Mouse (Mus musculus) liver, adult (tissue): ENCODE data around the gene Zmynd12.
A peak's percentile ranks its signal among the peaks of the same experiment; 100 is the strongest.

Source experiments
- GATA4 ChIP-seq: IDR thresholded peaks from 2 replicates; pipeline ENCODE4 v1.6.1; 2014; ENCODE audit warnings: mild to moderate bottlenecking, low read length; ENCODE audit not compliant: insufficient replicate concordance

Gene Zmynd12

GRCm38 (mm10) chr4:119422294-119422964 is at the start of gene Zmynd12, which contains the start of gene Ppcs:
Gene Zmynd12 (plus strand): TSS chr4:119422814.
Gene Ppcs (minus strand): TSS chr4:119422420.
- peak; percentile 28; the same call in 1 of the 2 replicates for TF ChIP-seq GATA4

GRCm38 (mm10) chr4:119381471-119382190 is 41.0 kb upstream of the Zmynd12 start:
- TF ChIP-seq GATA4, result no peak

- TF ChIP-seq GATA4, result no peak
Observed at GRCm38 (mm10) chr4:119389184-119389583, 33.4 kb upstream of the Zmynd12 start.

- TF ChIP-seq GATA4, result no peak
Observed at GRCm38 (mm10) chr4:119390369-119390768, 32.2 kb upstream of the Zmynd12 start.

- TF ChIP-seq GATA4, result no peak
Observed at GRCm38 (mm10) chr4:119398751-119399150, 23.9 kb upstream of the Zmynd12 start.

- no peak for TF ChIP-seq GATA4
Observed at GRCm38 (mm10) chr4:119400896-119401295, 21.7 kb upstream of the Zmynd12 start.

GRCm38 (mm10) chr4:119403431-119403830 is 19.2 kb upstream of the Zmynd12 start:
- TF ChIP-seq GATA4, result no peak

GRCm38 (mm10) chr4:119411877-119412650 is 10.6 kb upstream of the Zmynd12 start:
- TF ChIP-seq GATA4, result no peak

- no peak for TF ChIP-seq GATA4
Observed at GRCm38 (mm10) chr4:119412791-119413190, 9.8 kb upstream of the Zmynd12 start.

GRCm38 (mm10) chr4:119415072-119415753 is 7.4 kb upstream of the Zmynd12 start, which contains the start of gene Ccdc30:
Gene Ccdc30 (minus strand): TSS chr4:119415521.
- TF ChIP-seq GATA4, result no peak

GRCm38 (mm10) chr4:119417270-119417669 is 5.3 kb upstream of the Zmynd12 start:
- no peak for TF ChIP-seq GATA4

GRCm38 (mm10) chr4:119417894-119418293 is 4.7 kb upstream of the Zmynd12 start:
- no peak for TF ChIP-seq GATA4

GRCm38 (mm10) chr4:119421191-119421590 is 1.4 kb upstream of the Zmynd12 start:
- TF ChIP-seq GATA4, result no peak

- TF ChIP-seq GATA4, result no peak
Observed at GRCm38 (mm10) chr4:119421921-119422293, 707 bp upstream of the Zmynd12 start.

GRCm38 (mm10) chr4:119425077-119425476 is 2.5 kb downstream of the Zmynd12 start:
- TF ChIP-seq GATA4, result no peak
